Mouse (Mus musculus) cerebellum, postnatal 14 days (tissue): ENCODE measurements at regions not wholly inside any gene's neighbourhood (a gene's known extent, or its start where the extent isn't known, plus 50 kb on each side); places are given as distances from the start of the nearest gene placed in this dataset.
"Not testable (repeated sequence)": the region's sequence is repeated elsewhere in the genome, so short reads cannot be mapped to it uniquely, and the experiment has no call there.

Experiments
- DNase-seq, 2 experiments: peaks; one replicate each; pipeline ENCODE4 v3.0.0; 2021; ENCODE audit warnings: mixed read lengths in 2 of 2

- peak; percentile 53 for DNase-seq
These were observed 72.8 kb upstream of the Ugt8a start for GRCm38 (mm10) chr3:126011269-126011668.

GRCm38 (mm10) chr3:126016166-126016565, 77.7 kb upstream of the Ugt8a start:
- DNase-seq: no peak

- no peak for DNase-seq
These were observed 105.9 kb upstream of the Ugt8a start for GRCm38 (mm10) chr3:126044327-126044726.

- no peak for DNase-seq
These were observed 106.4 kb upstream of the Ugt8a start for GRCm38 (mm10) chr3:126044861-126045260.

- peak in 1 of 2 experiments; percentile 3 for DNase-seq
These were observed 107.8 kb upstream of the Ugt8a start for GRCm38 (mm10) chr3:126045992-126046786.

GRCm38 (mm10) chr3:126058585-126058984, 120.2 kb upstream of the Ugt8a start:
- peak in 1 of 2 experiments; percentile 7 for DNase-seq

GRCm38 (mm10) chr3:126105086-126105485, 166.7 kb upstream of the Ugt8a start:
- no peak for DNase-seq

- DNase-seq: no peak
These were observed 171.0 kb upstream of the Ugt8a start for GRCm38 (mm10) chr3:126109371-126109770.

GRCm38 (mm10) chr3:126117849-126118248, 179.4 kb upstream of the Ugt8a start:
- no peak for DNase-seq

GRCm38 (mm10) chr3:126122323-126123259, 184.2 kb upstream of the Ugt8a start:
- no peak for DNase-seq

GRCm38 (mm10) chr3:126166542-126166941, 196.9 kb upstream of the Arsj start:
- DNase-seq: no peak

GRCm38 (mm10) chr3:126209024-126209423, 154.5 kb upstream of the Arsj start:
- DNase-seq: no peak

GRCm38 (mm10) chr3:126210226-126210625, 153.3 kb upstream of the Arsj start:
- peak; percentile 32 to 66 for DNase-seq

- DNase-seq: no peak
These were observed 135.9 kb upstream of the Arsj start for GRCm38 (mm10) chr3:126227575-126227974.

GRCm38 (mm10) chr3:126245834-126246233, 117.7 kb upstream of the Arsj start:
- no peak for DNase-seq

GRCm38 (mm10) chr3:126261270-126261669, 102.2 kb upstream of the Arsj start:
- DNase-seq: no peak

GRCm38 (mm10) chr3:126272027-126272426, 91.5 kb upstream of the Arsj start:
- DNase-seq: not testable (repeated sequence)

GRCm38 (mm10) chr3:126273566-126273965, 89.9 kb upstream of the Arsj start:
- no peak for DNase-seq

GRCm38 (mm10) chr3:126276008-126276700, 87.3 kb upstream of the Arsj start:
- peak in 1 of 2 experiments; percentile 9 for DNase-seq

- DNase-seq: no peak
These were observed 79.0 kb upstream of the Arsj start for GRCm38 (mm10) chr3:126284294-126285090.

- DNase-seq: no peak
These were observed 71.2 kb upstream of the Arsj start for GRCm38 (mm10) chr3:126292259-126292658.

- no peak for DNase-seq
These were observed 70.7 kb upstream of the Arsj start for GRCm38 (mm10) chr3:126292830-126293229.
